Mouse (Mus musculus) embryonic facial prominence, embryonic 11.5 days (tissue): ENCODE measurements at regions not wholly inside any gene's neighbourhood (a gene's known extent, or its start where the extent isn't known, plus 50 kb on each side); places are given as distances from the start of the nearest gene placed in this dataset.

Experiments used
- ATAC-seq: fragments of 200-750 bp; cut with Nextera tagmentation; replicated peaks from 2 replicates; pipeline ENCODE4 v1.8.0; 2017; ENCODE audit warnings: low read depth; ENCODE audit not compliant: insufficient number of reproducible peaks, low FRiP score, low TSS enrichment
- DNase-seq: peaks from one replicate; pipeline ENCODE4 v3.0.0-alpha.2; 2015; ENCODE audit warnings: low spot score
- H3K27ac ChIP-seq: fragments of 300-500 bp; sonication (generic); replicated peaks from 2 replicates; pipeline ENCODE4 v1.5.1; 2014; ENCODE audit warnings: mild to moderate bottlenecking, low read depth, low read length, control low read depth
- H3K27me3 ChIP-seq: fragments of 300-500 bp; sonication (generic); 2 replicates; pipeline ENCODE4 v1.6.1; 2014; ENCODE audit warnings: mild to moderate bottlenecking, low read length, moderate library complexity, mixed read lengths; ENCODE audit not compliant: control insufficient read depth, insufficient read depth
- H3K36me3 ChIP-seq: fragments of 300-500 bp; sonication (generic); replicated peaks from 2 replicates; pipeline ENCODE4 v1.6.1; 2014; ENCODE audit warnings: low read depth, mild to moderate bottlenecking, low read length, moderate library complexity, mixed read lengths; ENCODE audit not compliant: control insufficient read depth, insufficient read depth
- H3K4me1 ChIP-seq: fragments of 300-500 bp; sonication (generic); 2 replicates; pipeline ENCODE4 v1.6.1; 2014; ENCODE audit warnings: low read length, mixed read lengths; ENCODE audit not compliant: control insufficient read depth, insufficient read depth
- H3K4me2 ChIP-seq: fragments of 300-500 bp; sonication (generic); 2 replicates; pipeline ENCODE4 v1.6.1; 2014; ENCODE audit warnings: low read depth, mild to moderate bottlenecking, control low read depth, low read length, moderate library complexity
- H3K4me3 ChIP-seq: fragments of 300-500 bp; sonication (generic); 2 replicates; pipeline ENCODE4 v1.5.1; 2014; ENCODE audit warnings: low read depth, low read length, control low read depth
- H3K9ac ChIP-seq: fragments of 300-500 bp; sonication (generic); replicated peaks from 2 replicates; pipeline ENCODE4 v1.6.1; 2014; ENCODE audit warnings: mild to moderate bottlenecking, control low read depth, low read length
- H3K9me3 ChIP-seq: fragments of 300-500 bp; sonication (generic); replicated peaks from 2 replicates; pipeline ENCODE4 v1.6.1; 2016; ENCODE audit warnings: mild to moderate bottlenecking, low read length, inconsistent platforms, mixed read lengths; ENCODE audit not compliant: control insufficient read depth
- WGBS: fragments of 180-500 bp; shearing (Covaris S2); extraction: QIAGEN DNeasy Blood & Tissue Kit; methylation state at CpG from one replicate; pipeline ENCODE4 v1.1.7; 2014; 5-methylcytosine and 5-hydroxymethylcytosine counted together

DNA sequence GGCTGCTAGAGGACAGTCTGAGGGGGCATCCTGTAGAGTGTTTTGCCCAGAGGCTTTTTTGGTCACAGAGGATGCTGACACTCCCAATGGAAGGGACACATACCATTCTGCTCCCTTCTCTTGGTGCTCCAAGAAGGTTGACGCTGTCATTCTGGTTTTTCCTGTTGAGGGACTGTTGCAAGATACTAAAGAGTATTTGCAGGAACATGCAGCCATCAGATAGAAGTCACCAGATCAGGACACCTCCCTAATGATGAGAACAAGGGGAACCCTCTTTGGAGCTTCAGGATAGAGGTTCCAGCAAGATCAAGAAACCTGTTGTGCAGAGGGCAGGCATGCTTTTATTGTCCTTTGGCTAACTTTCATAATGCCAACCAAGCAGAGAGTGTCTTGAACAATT lies 431.1 kb upstream of the Zmiz1 start:
- Histone ChIP-seq H3K27ac (no peak overlapping the region), H3K27me3 (no peaks in the 10 kb centered on the region), H3K36me3 (no peaks in the 10 kb centered on the region), H3K9me3 (no peaks in the 10 kb centered on the region), H3K4me1 (peaks cover 3% of the 10 kb centered on the region), H3K4me3 (no peak overlapping the region), H3K4me2 (no peak overlapping the region), H3K9ac (no peak overlapping the region)
- no peak for DNase-seq
- ATAC-seq = no peak
- WGBS = 67% methylated on average over 1 of the region's 1 CpGs

GRCm38 (mm10) chr14:25030881-25031280 lies 428.1 kb upstream of the Zmiz1 start:
- Histone ChIP-seq H3K27me3 (no peaks in the 10 kb centered on the region), H3K4me2 (no peak overlapping the region), H3K4me1 (no peaks in the 10 kb centered on the region; the same call in 1 of the 2 replicates), H3K27ac (no peak overlapping the region), H3K9ac (no peak overlapping the region), H3K36me3 (no peaks in the 10 kb centered on the region), H3K4me3 (no peak overlapping the region), H3K9me3 (no peaks in the 10 kb centered on the region)
- ATAC-seq (no peak), DNase-seq (no peak)
- WGBS = 81% methylated on average over 6 of the region's 6 CpGs

- 76% methylated on average over 12 of the region's 12 CpGs for WGBS
- H3K27ac ChIP-seq = no peak overlapping the region
- ATAC-seq = no peak
These were observed 427.0 kb upstream of the Zmiz1 start for GRCm38 (mm10) chr14:25031756-25032680.

GRCm38 (mm10) chr14:25032899-25033298 lies 426.1 kb upstream of the Zmiz1 start:
- ATAC-seq (no peak), DNase-seq (no peak)
- H3K36me3 ChIP-seq = no peaks in the 10 kb centered on the region
- H3K9ac ChIP-seq = no peak overlapping the region
- no peaks in the 10 kb centered on the region for H3K9me3 ChIP-seq
- 92% methylated on average over 2 of the region's 2 CpGs for WGBS
- no peaks in the 10 kb centered on the region for H3K27me3 ChIP-seq
- H3K4me3 ChIP-seq = no peak overlapping the region
- H3K27ac ChIP-seq = no peak overlapping the region
- no peaks in the 10 kb centered on the region; the same call in 1 of the 2 replicates for H3K4me1 ChIP-seq
- no peak overlapping the region for H3K4me2 ChIP-seq

More at GRCm38 (mm10) chr14:25031756-25032680, 427.0 kb upstream of the Zmiz1 start:
- Histone ChIP-seq H3K4me1 (no peaks in the 10 kb centered on the region; the same call in 1 of the 2 replicates), H3K4me3 (no peak overlapping the region), H3K9ac (no peak overlapping the region), H3K9me3 (no peaks in the 10 kb centered on the region), H3K27me3 (no peaks in the 10 kb centered on the region), H3K4me2 (no peak overlapping the region), H3K36me3 (no peaks in the 10 kb centered on the region)
- no peak for DNase-seq

- peak; percentile 76 for DNase-seq
- peak; percentile 39; the same call in 1 of the 2 replicates for ATAC-seq
- Histone ChIP-seq H3K27ac (peak overlapping the region; percentile 75), H3K4me2 (no peak overlapping the region), H3K27me3 (no peaks in the 10 kb centered on the region), H3K4me3 (no peak overlapping the region), H3K9ac (no peak overlapping the region), H3K9me3 (no peaks in the 10 kb centered on the region), H3K4me1 (peaks cover 4% of the 10 kb centered on the region), H3K36me3 (no peaks in the 10 kb centered on the region)
- 29% methylated on average over 5 of the region's 5 CpGs for WGBS
These were observed 416.7 kb upstream of the Zmiz1 start for GRCm38 (mm10) chr14:25042265-25042664.

GRCm38 (mm10) chr14:25044106-25044505 lies 414.9 kb upstream of the Zmiz1 start:
- Histone ChIP-seq H3K4me1 (peaks cover 4% of the 10 kb centered on the region), H3K9me3 (no peaks in the 10 kb centered on the region), H3K9ac (no peak overlapping the region), H3K36me3 (no peaks in the 10 kb centered on the region), H3K27me3 (no peaks in the 10 kb centered on the region), H3K27ac (no peak overlapping the region), H3K4me2 (no peak overlapping the region), H3K4me3 (no peak overlapping the region)
- WGBS = 93% methylated on average over 13 of the region's 13 CpGs
- ATAC-seq (no peak), DNase-seq (no peak)

DNA sequence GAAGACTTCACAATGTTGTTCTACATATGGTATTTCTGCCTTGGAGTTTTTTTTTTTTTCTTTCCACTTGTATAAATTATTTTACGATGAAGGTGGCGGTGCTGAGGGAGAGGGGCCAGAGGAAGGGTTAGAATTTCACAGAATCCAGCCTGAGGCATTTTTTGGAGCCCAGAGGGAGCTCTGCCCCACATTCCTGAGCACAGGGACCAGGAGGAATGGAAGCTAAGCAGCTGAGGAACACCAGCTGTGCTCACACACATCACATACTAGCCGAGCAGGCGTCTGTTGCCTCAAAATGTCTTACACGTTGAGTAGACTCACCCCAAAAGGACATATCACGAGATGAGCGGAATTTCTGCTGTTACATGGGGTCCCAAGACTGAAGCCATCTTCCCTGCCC lies 414.1 kb upstream of the Zmiz1 start:
- 30% methylated on average over 7 of the region's 7 CpGs for WGBS
- Histone ChIP-seq H3K36me3 (no peaks in the 10 kb centered on the region), H3K27me3 (no peaks in the 10 kb centered on the region), H3K9me3 (no peaks in the 10 kb centered on the region), H3K27ac (peak overlapping the region; percentile 0; the same call in 1 of the 2 replicates), H3K4me3 (no peak overlapping the region), H3K4me2 (no peak overlapping the region), H3K4me1 (peaks cover 4% of the 10 kb centered on the region), H3K9ac (no peak overlapping the region)
- ATAC-seq = no peak
- DNase-seq = peak; percentile 74

GRCm38 (mm10) chr14:25050674-25051251 lies 408.2 kb upstream of the Zmiz1 start:
- no peaks in the 10 kb centered on the region; the same call in 1 of the 2 replicates for H3K4me1 ChIP-seq
- 65% methylated on average over 12 of the region's 12 CpGs for WGBS
- H3K9me3 ChIP-seq = no peaks in the 10 kb centered on the region
- no peak overlapping the region for H3K4me2 ChIP-seq
- DNase-seq (no peak), ATAC-seq (no peak)
- no peak overlapping the region for H3K4me3 ChIP-seq
- peak overlapping the region; percentile 57; the same call in 1 of the 2 replicates for H3K27ac ChIP-seq
- H3K27me3 ChIP-seq = no peaks in the 10 kb centered on the region
- no peaks in the 10 kb centered on the region for H3K36me3 ChIP-seq
- no peak overlapping the region for H3K9ac ChIP-seq
